Mouse (Mus musculus) liver, embryonic 14.5 days (tissue): ENCODE results near the gene Slc9a8. TPM values are rescaled to one million over a fixed set of nuclear protein-coding genes. Genes with fewer than 3 reads are reported as not detected.

Experiments used
- ATAC-seq: fragments of 200-750 bp; cut with Nextera tagmentation; 2 replicates; pipeline ENCODE4 v1.8.0; 2017; ENCODE audit warnings: moderate number of reproducible peaks, mild to moderate bottlenecking, moderate library complexity; ENCODE audit not compliant: insufficient read depth
- DNase-seq, 3 experiments: peaks; one replicate each; pipeline ENCODE4 v3.0.0-alpha.2; 2012 to 2013; ENCODE audit warnings: low read depth in 3 of 3, low spot score in 3 of 3
- H3K27ac ChIP-seq: fragments of 300-500 bp; sonication (generic); 2 replicates; pipeline ENCODE4 v1.5.1; 2014; ENCODE audit warnings: moderate library complexity, mild to moderate bottlenecking, control low read depth, inconsistent platforms
- H3K27me3 ChIP-seq: fragments of 300-500 bp; sonication (generic); 2 replicates; pipeline ENCODE4 v1.6.1; 2014; ENCODE audit warnings: mild to moderate bottlenecking, low read length, moderate library complexity; ENCODE audit not compliant: control insufficient read depth, insufficient read depth
- H3K36me3 ChIP-seq: fragments of 300-500 bp; sonication (generic); replicated peaks from 2 replicates; pipeline ENCODE4 v1.6.1; 2014; ENCODE audit warnings: low read depth; ENCODE audit not compliant: control insufficient read depth, insufficient read depth
- H3K4me1 ChIP-seq, 2 experiments: fragments of 200-500 bp in 1 of 2; fragments of 300-500 bp in 1 of 2; sonication (generic) in 1 of 2; replicated peaks; 2 replicates each; pipeline ENCODE4 v1.6.1; 2012 to 2014; ENCODE audit warnings: antibody characterized with exemption in 1 of 2, inconsistent platforms in 1 of 2, low read length in 1 of 2; ENCODE audit not compliant: control insufficient read depth in 2 of 2, insufficient read depth in 2 of 2
- H3K4me2 ChIP-seq: fragments of 300-500 bp; sonication (generic); 2 replicates; pipeline ENCODE4 v1.6.1; 2014; ENCODE audit warnings: low read depth, mild to moderate bottlenecking, control low read depth, moderate library complexity
- H3K4me3 ChIP-seq, 2 experiments: fragments of 200-500 bp in 1 of 2; fragments of 300-500 bp in 1 of 2; sonication (generic) in 1 of 2; 2 replicates each; pipeline ENCODE4 v1.5.1; 2012 to 2014; ENCODE audit warnings: low read depth in 2 of 2, low read length in 2 of 2, mild to moderate bottlenecking in 2 of 2, control low read depth in 1 of 2, inconsistent platforms in 1 of 2, moderate library complexity in 1 of 2; ENCODE audit not compliant: insufficient read depth in 1 of 2
- H3K9ac ChIP-seq: fragments of 300-500 bp; sonication (generic); replicated peaks from 2 replicates; pipeline ENCODE4 v1.6.1; 2014; ENCODE audit warnings: mild to moderate bottlenecking, control low read depth, moderate library complexity
- H3K9me3 ChIP-seq: fragments of 300-500 bp; sonication (generic); 2 replicates; pipeline ENCODE4 v1.6.1; 2016; ENCODE audit warnings: low read length, mixed read lengths; ENCODE audit not compliant: control insufficient read depth
- CTCF ChIP-seq: IDR thresholded peaks from 2 replicates; pipeline ENCODE4 v1.5.1; 2016; ENCODE audit warnings: antibody characterized with exemption, low read depth, control low read depth
- EP300 ChIP-seq: IDR thresholded peaks from 2 replicates; pipeline ENCODE4 v1.6.1; 2016; ENCODE audit warnings: antibody characterized with exemption, low read depth
- WGBS: fragments of 180-500 bp; shearing (Covaris S2); extraction: QIAGEN DNeasy Blood & Tissue Kit; methylation state at CpG from one replicate; pipeline ENCODE4 v1.1.7; 2014; ENCODE audit not compliant: insufficient replicate concordance; 5-methylcytosine and 5-hydroxymethylcytosine counted together
- polyA plus RNA-seq, 2 experiments: library from polyadenylated mRNA; depleted of rRNA in 1 of 2; stranded (reverse) in 1 of 2; unstranded in 1 of 2; fragments of >200 nt; fragmentation: Nextera tagmentation in 1 of 2; extraction: Ambion mirVana in 1 of 2; gene quantifications; 2 replicates each; pipeline versions ENCODE4 v1.2.1 to v1.2.3; 2012 to 2014

The Slc9a8 gene
- polyA plus RNA-seq, 2 experiments, result 8.7 to 13.9 TPM

- ATAC-seq (peak; percentile 17; the same call in 1 of the 2 replicates), DNase-seq (no peak)
- H3K4me2 ChIP-seq, result no peak overlapping the region
- WGBS, result 65% methylated on average over 8 of the region's 8 CpGs
- H3K27ac ChIP-seq, result no peak overlapping the region
- H3K36me3 ChIP-seq, result no peaks in the 10 kb centered on the region
- H3K9ac ChIP-seq, result no peak overlapping the region
- no peaks in the 10 kb centered on the region for H3K9me3 ChIP-seq
- no peak overlapping the region for H3K4me3 ChIP-seq
- peaks cover 0 to 18% of the 10 kb centered on the region in 2 experiments; a peak in 2 of 4 replicates for H3K4me1 ChIP-seq
- TF ChIP-seq CTCF, result no peak
- TF ChIP-seq EP300, result no peak
- H3K27me3 ChIP-seq, result no peaks in the 10 kb centered on the region
Observed at GRCm38 (mm10) chr2:167376160-167376564, 45.4 kb upstream of the Slc9a8 start.

GRCm38 (mm10) chr2:167377697-167378096 lies 43.8 kb upstream of the Slc9a8 start:
- H3K9ac ChIP-seq, result no peak overlapping the region
- H3K27me3 ChIP-seq, result no peaks in the 10 kb centered on the region
- no peak overlapping the region for H3K4me2 ChIP-seq
- H3K4me1 ChIP-seq, result peaks cover 0 to 21% of the 10 kb centered on the region in 2 experiments; a peak in 2 of 4 replicates
- TF ChIP-seq CTCF, result no peak
- TF ChIP-seq EP300, result no peak
- DNase-seq (no peak), ATAC-seq (no peak)
- H3K27ac ChIP-seq, result no peak overlapping the region
- no peaks in the 10 kb centered on the region for H3K9me3 ChIP-seq
- 9% methylated on average over 3 of the region's 3 CpGs for WGBS
- H3K4me3 ChIP-seq, result no peak overlapping the region
- no peaks in the 10 kb centered on the region for H3K36me3 ChIP-seq

GRCm38 (mm10) chr2:167378972-167379371 lies 42.5 kb upstream of the Slc9a8 start:
- Histone ChIP-seq H3K9ac (no peak overlapping the region), H3K27me3 (no peaks in the 10 kb centered on the region), H3K4me2 (no peak overlapping the region), H3K36me3 (no peaks in the 10 kb centered on the region), H3K4me1 (peaks cover 0 to 21% of the 10 kb centered on the region in 2 experiments; a peak in 2 of 4 replicates), H3K27ac (no peak overlapping the region), H3K9me3 (no peaks in the 10 kb centered on the region), H3K4me3 (no peak overlapping the region)
- 50% methylated on average over 4 of the region's 4 CpGs for WGBS
- TF ChIP-seq CTCF (no peak), EP300 (no peak)
- DNase-seq, result no peak
- no peak for ATAC-seq

GRCm38 (mm10) chr2:167380615-167381285 lies 40.8 kb upstream of the Slc9a8 start:
- H3K4me3 ChIP-seq, result no peak overlapping the region
- no peaks in the 10 kb centered on the region for H3K27me3 ChIP-seq
- H3K36me3 ChIP-seq, result no peaks in the 10 kb centered on the region
- no peak for DNase-seq
- peaks cover 0 to 20% of the 10 kb centered on the region in 2 experiments; a peak in 2 of 4 replicates for H3K4me1 ChIP-seq
- H3K9ac ChIP-seq, result no peak overlapping the region
- TF ChIP-seq EP300, result no peak
- no peak overlapping the region for H3K27ac ChIP-seq
- H3K4me2 ChIP-seq, result no peak overlapping the region
- no peak for ATAC-seq
- 59% methylated on average over 7 of the region's 7 CpGs for WGBS
- no peaks in the 10 kb centered on the region for H3K9me3 ChIP-seq

GRCm38 (mm10) chr2:167381596-167381995 lies 39.9 kb upstream of the Slc9a8 start:
- DNase-seq (no peak), ATAC-seq (no peak)
- no peaks in the 10 kb centered on the region for H3K27me3 ChIP-seq
- no peak overlapping the region for H3K27ac ChIP-seq
- H3K4me2 ChIP-seq, result no peak overlapping the region
- 32% methylated on average over 7 of the region's 7 CpGs for WGBS
- H3K36me3 ChIP-seq, result no peaks in the 10 kb centered on the region
- no peak overlapping the region for H3K9ac ChIP-seq
- H3K9me3 ChIP-seq, result no peaks in the 10 kb centered on the region
- peaks cover 0 to 20% of the 10 kb centered on the region in 2 experiments; a peak in 2 of 4 replicates for H3K4me1 ChIP-seq
- H3K4me3 ChIP-seq, result no peak overlapping the region
- TF ChIP-seq CTCF (no peak), EP300 (no peak)
